Mouse (Mus musculus) 416B (cell line): Measurements from ENCODE around the gene Trim25.

Experiments
- DNase-seq: peaks from one replicate; pipeline ENCODE4 v3.0.0; 2011; ENCODE audit warnings: low read depth

Gene Trim25

DNA sequence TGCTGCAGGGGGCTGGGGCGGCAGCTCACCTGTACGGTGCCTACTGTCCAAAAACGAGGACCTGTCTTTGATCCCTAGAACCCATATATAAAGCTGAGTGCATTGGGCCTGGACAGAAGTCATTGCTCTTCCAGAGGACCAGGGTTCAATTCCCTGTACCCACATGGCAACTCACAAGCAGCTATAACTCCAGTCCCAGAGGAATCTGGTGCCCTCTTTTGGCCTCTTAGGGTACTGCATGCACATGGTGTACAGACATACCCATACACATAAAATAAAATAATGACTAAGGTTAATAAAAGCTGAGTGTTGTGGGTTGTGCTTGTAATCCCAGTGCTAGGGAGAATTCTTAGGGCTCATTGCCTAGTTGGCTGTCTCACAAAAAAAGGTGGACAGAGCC lies 66.1 kb downstream of the Trim25 start:
- peak; percentile 58 for DNase-seq

GRCm38 (mm10) chr11:89066126-89066525 lies 67.0 kb downstream of the Trim25 start:
- DNase-seq: no peak

- DNase-seq: no peak
Observed at GRCm38 (mm10) chr11:89066750-89067149, 67.6 kb downstream of the Trim25 start, which contains the start of gene Dgke. Gene Dgke (minus strand): TSS chr11:89066850.

DNA sequence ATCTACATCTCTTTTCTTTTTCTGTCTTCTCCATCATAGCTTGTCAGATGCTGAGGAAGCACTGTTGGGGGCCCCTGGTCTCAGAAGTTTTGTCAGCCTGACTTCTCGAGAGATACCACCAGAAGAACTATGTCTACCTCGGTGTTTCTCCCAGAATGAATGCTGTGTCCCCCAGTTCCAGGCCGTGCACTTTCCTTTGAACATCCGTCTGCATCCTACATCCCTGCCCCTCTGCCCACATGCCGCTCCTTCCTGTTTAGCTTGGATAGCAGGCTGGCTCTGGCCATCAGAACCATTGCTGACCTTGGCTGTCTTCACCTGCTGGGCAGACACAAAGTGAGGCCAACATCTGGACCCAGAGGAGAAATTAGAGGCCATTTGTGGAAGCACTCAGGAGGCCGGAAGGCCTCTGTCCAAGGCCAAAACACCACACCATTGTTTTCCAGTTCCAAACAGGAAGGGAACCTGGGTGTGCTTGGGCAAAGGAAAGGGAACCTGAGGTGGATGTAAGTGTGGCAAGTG lies 68.2 kb downstream of the Trim25 start:
- no peak for DNase-seq

DNA sequence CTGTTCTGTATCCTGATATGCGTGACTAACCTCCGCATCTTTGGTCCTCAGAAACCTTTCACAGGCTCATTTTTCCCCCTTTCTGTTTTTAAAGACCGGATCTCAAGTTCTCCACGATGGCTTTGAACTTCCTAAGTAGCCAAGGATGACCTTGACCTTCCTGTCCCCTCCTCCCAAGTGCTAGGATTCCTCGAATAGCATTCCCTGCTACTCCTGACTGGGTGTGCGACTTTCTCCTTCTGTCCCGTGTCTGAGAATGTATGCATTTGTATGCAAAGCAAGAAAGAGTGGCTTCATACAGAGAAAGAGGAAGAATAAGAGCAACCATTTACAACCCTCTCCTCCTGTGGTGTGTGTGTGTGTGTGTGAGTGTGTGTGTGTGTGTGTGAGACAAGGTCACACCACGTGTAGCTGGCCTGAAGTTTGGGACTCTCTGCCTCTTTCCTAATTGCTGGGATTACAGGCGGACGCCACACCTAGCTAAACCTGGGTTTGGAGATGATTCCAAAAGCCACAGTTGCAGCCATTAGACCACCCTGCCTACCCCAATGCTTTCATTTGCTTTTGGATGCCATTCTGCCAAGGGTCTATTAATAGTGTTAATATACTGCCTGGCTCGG lies 68.8 kb downstream of the Trim25 start:
- no peak for DNase-seq

DNA sequence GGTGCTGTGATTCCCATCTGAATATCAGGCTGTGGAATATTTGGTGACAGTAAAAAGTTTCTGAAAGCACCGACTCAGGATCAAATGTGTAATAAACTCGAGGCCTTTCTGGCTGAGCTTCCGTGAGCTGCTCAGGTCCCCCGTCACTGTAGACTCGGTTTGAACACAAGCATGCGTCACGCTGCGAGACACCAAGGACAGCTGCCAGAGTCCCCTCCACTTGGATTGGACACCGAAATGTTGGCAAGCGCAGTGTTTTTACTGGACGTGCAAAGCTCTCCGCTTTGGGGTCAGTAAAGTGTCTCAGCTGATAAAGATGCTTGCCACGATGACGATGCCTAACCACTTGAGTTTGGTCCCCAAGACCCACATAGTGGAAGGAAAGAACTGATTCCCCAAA lies 69.5 kb downstream of the Trim25 start:
- no peak for DNase-seq

DNA sequence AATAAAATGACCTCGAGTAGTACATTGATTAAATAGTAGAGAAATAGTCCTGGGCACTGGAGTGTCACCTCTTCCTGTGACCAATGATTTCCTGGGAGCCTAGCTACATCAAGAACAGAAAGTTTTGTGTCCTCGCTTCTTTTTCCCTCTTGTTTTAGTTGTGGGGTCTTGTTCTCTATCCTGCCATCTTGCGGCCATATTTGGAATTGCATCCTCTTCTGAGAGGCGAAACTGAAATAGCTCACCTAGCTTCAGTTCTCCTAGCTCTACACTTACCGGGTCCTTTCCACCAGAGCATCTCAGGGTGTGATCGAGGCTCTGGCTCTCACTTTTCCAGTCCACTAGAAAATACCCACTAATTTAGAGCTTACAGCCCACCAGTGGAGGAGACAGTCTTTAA lies 70.1 kb downstream of the Trim25 start:
- peak; percentile 81 for DNase-seq
